Mouse (Mus musculus): ENCODE measurements at regions not wholly inside any gene's neighbourhood (a gene's known extent, or its start where the extent isn't known, plus 50 kb on each side); places are given as distances from the start of the nearest gene placed in this dataset.

DNA sequence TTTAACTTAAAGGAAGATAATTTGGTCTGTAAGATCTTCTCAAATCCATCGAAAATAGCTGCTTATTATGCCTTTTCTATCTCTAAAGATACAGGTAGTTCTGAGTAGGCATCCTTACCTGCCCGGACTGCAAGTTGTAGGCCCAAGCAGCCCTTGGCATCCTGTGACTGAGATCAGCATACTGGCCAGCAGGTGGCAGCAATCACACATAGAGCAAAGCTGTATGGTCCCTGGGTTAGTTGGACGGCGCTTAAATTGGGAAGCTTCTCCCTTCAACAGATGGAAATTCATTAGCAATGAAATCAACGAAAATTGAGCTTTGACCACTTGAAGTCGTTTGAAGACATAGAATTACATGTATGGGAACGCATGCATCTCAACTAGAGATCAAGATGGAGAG, 61.0 kb downstream of the Ccng2 start:
- DNase-seq, result peak; percentile 90

- no peak for DNase-seq
Measured at GRCm38 (mm10) chr5:93330851-93331250, 63.8 kb downstream of the Ccng2 start.

DNA sequence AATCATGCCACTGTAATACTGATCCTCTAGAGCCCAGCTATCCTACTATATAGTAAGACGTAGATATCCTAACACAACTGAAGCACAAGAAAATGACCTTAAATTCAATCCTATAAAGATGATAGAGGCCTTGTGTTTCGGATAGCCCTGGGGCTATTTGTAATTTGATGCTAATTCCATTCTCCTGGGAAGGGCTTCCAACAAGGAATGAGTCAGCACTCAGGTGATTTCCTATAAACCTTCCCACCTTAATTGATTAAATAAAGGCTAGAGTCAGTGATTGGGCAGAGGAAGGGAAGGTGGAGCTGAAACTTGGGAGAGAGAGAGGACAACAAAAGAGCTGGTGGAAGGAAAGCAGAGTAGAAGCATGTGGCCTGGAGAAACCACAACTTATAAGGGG, 86.0 kb downstream of the Ccng2 start:
- no peak for DNase-seq

All from lung, postnatal 36 days (tissue).